Mouse (Mus musculus) brain, embryonic 14.5 days (tissue): Measurements from ENCODE around the gene Zan.

Source experiments
- CTCF ChIP-seq: fragments of 200-500 bp; IDR thresholded peaks from 2 replicates; pipeline ENCODE4 v1.5.1; 2012; ENCODE audit warnings: inconsistent platforms, mild to moderate bottlenecking, moderate library complexity, borderline replicate concordance; ENCODE audit not compliant: insufficient read depth, insufficient read length; ENCODE audit errors: extremely low read depth
- POLR2A ChIP-seq: fragments of 200-500 bp; IDR thresholded peaks from 2 replicates; pipeline ENCODE4 v1.6.1; 2012; ENCODE audit warnings: mild to moderate bottlenecking, inconsistent platforms, borderline replicate concordance; ENCODE audit not compliant: poor library complexity, insufficient read depth, insufficient read length, severe bottlenecking; ENCODE audit errors: extremely low read depth

DNA sequence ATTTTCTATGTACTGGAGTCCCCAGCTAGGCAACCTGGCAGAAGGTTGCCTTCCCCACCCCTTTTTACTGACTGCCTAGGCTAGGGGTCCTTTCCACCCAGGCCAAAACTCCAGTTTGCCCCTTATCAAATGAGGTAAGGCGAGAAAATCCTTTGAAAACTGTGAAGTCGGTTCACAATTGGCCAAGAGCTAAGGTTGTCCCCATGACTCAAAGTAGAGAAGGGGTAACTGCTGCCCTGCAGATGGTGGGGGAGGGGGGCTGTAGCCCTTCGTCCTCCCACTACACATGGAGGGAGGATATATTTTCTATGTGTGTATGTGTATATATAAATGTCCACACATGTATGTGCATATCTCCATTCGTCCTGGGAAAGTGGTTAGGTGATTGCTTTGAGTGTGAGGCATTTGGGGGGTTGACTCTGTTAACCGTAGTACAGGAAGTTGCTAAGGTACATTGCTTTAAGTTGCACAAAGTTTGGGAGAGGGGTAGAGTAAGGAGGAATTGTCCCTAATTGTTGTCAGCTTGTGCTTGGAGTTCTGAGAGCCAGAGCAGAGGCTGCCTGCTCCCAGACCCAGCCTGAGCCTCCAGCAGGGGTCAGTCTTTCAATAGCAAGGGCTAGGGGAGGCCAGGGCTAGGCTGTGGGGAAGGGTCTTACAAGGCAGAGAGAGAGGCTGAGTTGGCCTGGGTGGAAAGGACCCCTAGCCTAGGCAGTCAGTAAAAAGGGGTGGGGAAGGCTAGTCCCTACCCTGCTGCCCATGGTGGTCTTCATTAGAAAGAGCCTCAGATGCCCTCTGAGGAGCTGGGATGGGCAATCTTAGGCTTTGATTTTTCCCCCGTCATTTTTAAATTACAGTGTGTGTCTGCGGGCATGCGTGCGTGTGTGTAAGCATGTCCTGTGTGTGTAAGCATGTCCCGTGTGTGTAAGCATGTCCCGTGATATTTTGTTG is 36.3 kb upstream of the Zan start:
- TF ChIP-seq CTCF (peak; percentile 86), POLR2A (no peak)
